9 mouse cellular contexts compared by ENCODE assay signal in genomic region chr19:32348955-32349654, GRCm38 (mm10). TPM values are rescaled to one million over a fixed set of nuclear protein-coding genes. Genes with fewer than 3 reads are reported as not detected.
DNase-seq lines count a peak whose midpoint lies in the region; ATAC-seq lines count a peak whose summit lies in the region.
"Had no signal": no experiment of that assay in that cellular context is flagged by ENCODE, and none has a peak within 500 bp of the region (broad histone marks: within the 10 kb centered on the region; RNA-seq: fewer than 3 reads in every experiment).

No protein-coding gene starts in this region.

- peaks cover 60% of the 10 kb centered on the region for H3K4me1 ChIP-seq in heart, embryonic 11.5 days (ENCODE audit: control insufficient read depth, insufficient read depth, low read length)
- peaks cover 31% of the 10 kb centered on the region for H3K4me1 ChIP-seq in intestine, embryonic 16.5 days (ENCODE audit: control insufficient read depth, insufficient read depth, low read length)

- DNase-seq in heart, postnatal 14 days = no peak
- DNase-seq in embryo, embryonic 10.5 days (ENCODE audit: low spot score) = peak; percentile 55
- DNase-seq in gastrocnemius, adult 18-20 months (ENCODE audit: low spot score) = no peak
- no peak for DNase-seq in thymus, postnatal 36 days
- no peak for DNase-seq in frontal cortex, postnatal 36 days (ENCODE audit: low spot score in 2 of 2)
- DNase-seq: cerebellum, postnatal 36 days had no signal

- H3K9ac ChIP-seq in heart, embryonic 11.5 days (ENCODE audit: low read depth, low read length) = no peak overlapping the region
- no peak overlapping the region for H3K9ac ChIP-seq in intestine, embryonic 16.5 days (ENCODE audit: low read depth, low read length)

- no peaks in the 10 kb centered on the region for H3K36me3 ChIP-seq in heart, embryonic 11.5 days (ENCODE audit: control insufficient read depth, insufficient read depth, low read length)
- H3K36me3 ChIP-seq in intestine, embryonic 16.5 days (ENCODE audit: control insufficient read depth, insufficient read depth, low read length) = no peaks in the 10 kb centered on the region

- intact Hi-C loops in heart, postnatal 14 days (cut with DNase I) = no loop called here

- H3K27me3 ChIP-seq in heart, embryonic 11.5 days (ENCODE audit: control insufficient read depth, insufficient read depth, low read length) = no peaks in the 10 kb centered on the region
- H3K27me3 ChIP-seq in intestine, embryonic 16.5 days (replicated peaks; ENCODE audit: control insufficient read depth, insufficient read depth, low read length) = no peaks in the 10 kb centered on the region

- no peak overlapping the region for H3K4me3 ChIP-seq in heart, embryonic 11.5 days (ENCODE audit: low read depth, low read length)
- no peak overlapping the region for H3K4me3 ChIP-seq in intestine, embryonic 16.5 days (ENCODE audit: low read length)

- 31% methylated on average over 7 of the region's 7 CpGs for WGBS in heart, embryonic 11.5 days (ENCODE audit: insufficient replicate concordance)
- whole genome bisulfite sequencing in intestine, embryonic 16.5 days = 35% methylated on average over 7 of the region's 7 CpGs

- peak overlapping the region; percentile 77 for H3K27ac ChIP-seq in heart, embryonic 11.5 days (ENCODE audit: low read depth, low read length)
- H3K27ac ChIP-seq in intestine, embryonic 16.5 days (ENCODE audit: low read length) = peak overlapping the region; percentile 46; the same call in 1 of the 2 replicates

- H3K4me2 ChIP-seq in heart, embryonic 11.5 days = no peak overlapping the region
- no peak overlapping the region for H3K4me2 ChIP-seq in intestine, embryonic 16.5 days (ENCODE audit: low read depth, low read length)

- ATAC-seq in heart, embryonic 11.5 days (replicated peaks; ENCODE audit: insufficient number of reproducible peaks, low FRiP score, low TSS enrichment) = peak; percentile 61
- ATAC-seq in intestine, embryonic 16.5 days = peak; percentile 54
- peak; percentile 70; the same call in 1 of the 2 replicates for ATAC-seq in megakaryocyte, adult 5-6 weeks (ENCODE audit: poor library complexity, severe bottlenecking)

- no peaks in the 10 kb centered on the region for H3K9me3 ChIP-seq in heart, embryonic 11.5 days (replicated peaks; ENCODE audit: control insufficient read depth, low read length)
- H3K9me3 ChIP-seq in intestine, embryonic 16.5 days (ENCODE audit: control insufficient read depth, low read length) = no peaks in the 10 kb centered on the region

RNA-seq across cellular contexts. Expression of gene Sgms1, which starts 40.4 kb away (rescaled TPM):
- polyA plus RNA-seq in heart, embryonic 11.5 days (2014; fragmentation: Nextera tagmentation; extraction: Ambion mirVana) = 36.8 and 40.6 TPM in 2 replicates
- total RNA-seq in heart, postnatal 14 days (2021) = 10 to 100 TPM; 75.1 to 77.5 TPM
- 33.1 and 33.5 TPM in 2 replicates for polyA plus RNA-seq in intestine, embryonic 16.5 days (2015; fragmentation: Nextera tagmentation; extraction: Ambion mirVana)
- total RNA-seq in megakaryocyte, adult 5-6 weeks (2015) = 45.4 and 48.3 TPM in 2 replicates
- total RNA-seq in megakaryocyte, adult 5-6 weeks (2017) = 44.9 and 69.6 TPM in 2 replicates
- 10 to 100 TPM; 55.6 to 56.4 TPM for total RNA-seq in gastrocnemius, adult 18-20 months (2021)
